In the genomic region with DNA sequence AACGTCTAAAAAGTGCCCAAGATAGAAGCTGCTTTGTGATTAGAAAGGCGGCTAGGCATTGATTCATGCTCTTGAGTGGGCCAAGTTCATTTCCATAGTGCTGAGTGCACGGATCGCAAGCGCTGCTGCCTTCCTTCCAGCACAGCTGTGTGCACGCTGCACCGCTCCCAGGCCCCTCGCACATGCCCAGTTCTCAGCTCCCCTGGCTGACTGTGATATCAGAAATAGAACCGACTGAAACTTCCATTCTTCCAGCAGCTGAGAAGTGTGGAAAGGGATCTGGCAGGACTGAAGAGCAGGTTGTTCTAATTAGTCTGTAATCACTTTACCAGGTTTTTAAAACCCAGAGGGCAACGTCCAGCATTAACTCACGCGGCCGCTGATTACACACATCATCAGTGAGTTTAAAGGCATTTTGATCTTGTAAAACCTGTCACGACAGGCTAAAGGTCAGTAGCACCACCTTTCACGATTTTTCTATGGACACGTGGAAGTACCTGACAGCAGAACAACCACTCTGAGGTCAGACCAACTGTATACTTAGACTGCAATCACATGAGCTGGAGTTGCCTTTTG, we compare ENCODE assay signal across 8 mouse cellular contexts.
DNase-seq lines count a peak whose midpoint lies in the region; ATAC-seq and TF ChIP-seq lines count a peak whose summit lies in the region.

No protein-coding gene starts in this region.

- no peak overlapping the region for H3K9ac ChIP-seq in midbrain, embryonic 14.5 days (replicated peaks; ENCODE audit: low read length)
- H3K9ac ChIP-seq in midbrain, embryonic 11.5 days (ENCODE audit: low read length) = no peak overlapping the region
- peak overlapping the region; percentile 38; the same call in 1 of the 2 replicates for H3K9ac ChIP-seq in intestine, postnatal 0 days (ENCODE audit: low read depth, low read length)

- H3K9me3 ChIP-seq in midbrain, embryonic 14.5 days (ENCODE audit: control insufficient read depth, low read length) = no peaks in the 10 kb centered on the region
- no peaks in the 10 kb centered on the region for H3K9me3 ChIP-seq in midbrain, embryonic 11.5 days (ENCODE audit: control insufficient read depth, low read length)
- no peaks in the 10 kb centered on the region for H3K9me3 ChIP-seq in intestine, postnatal 0 days (ENCODE audit: control insufficient read depth)

- TF ChIP-seq POLR2A in small intestine, adult 2 months (IDR thresholded peaks at IDR 0.05; ENCODE audit: low read depth, low read length) = no peak

- no peak for TF ChIP-seq CTCF in intestine, postnatal 0 days (IDR thresholded peaks at IDR 0.05; ENCODE audit: low read depth)
- no peak for TF ChIP-seq CTCF in small intestine, adult 2 months (IDR thresholded peaks at IDR 0.05; ENCODE audit: extremely low read depth, insufficient read length, insufficient replicate concordance, low read depth, low read length)

- no peak overlapping the region for H3K4me3 ChIP-seq in midbrain, embryonic 14.5 days (replicated peaks; ENCODE audit: low read depth, low read length)
- H3K4me3 ChIP-seq in midbrain, embryonic 11.5 days (ENCODE audit: low read depth, low read length) = no peak overlapping the region
- H3K4me3 ChIP-seq in intestine, postnatal 0 days (ENCODE audit: low read depth, low read length) = no peak overlapping the region
- peak overlapping the region; percentile 35 for H3K4me3 ChIP-seq in small intestine, adult 2 months (ENCODE audit: low read depth, low read length)

- H3K4me2 ChIP-seq in midbrain, embryonic 14.5 days (ENCODE audit: low read length) = no peak overlapping the region
- H3K4me2 ChIP-seq in midbrain, embryonic 11.5 days = no peak overlapping the region
- peak overlapping the region; percentile 31 for H3K4me2 ChIP-seq in intestine, postnatal 0 days (replicated peaks; ENCODE audit: low read depth)

- H3K4me1 ChIP-seq in midbrain, embryonic 14.5 days (ENCODE audit: control insufficient read depth, insufficient read depth, low read length) = peaks cover 12% of the 10 kb centered on the region
- H3K4me1 ChIP-seq in midbrain, embryonic 11.5 days (ENCODE audit: control insufficient read depth, insufficient read depth, low read length) = peaks cover 6% of the 10 kb centered on the region; the same call in 1 of the 2 replicates
- H3K4me1 ChIP-seq in intestine, postnatal 0 days (replicated peaks; ENCODE audit: control insufficient read depth, insufficient read depth, low read length) = peaks cover 16% of the 10 kb centered on the region; the same call in 1 of the 2 replicates
- peaks cover 48% of the 10 kb centered on the region for H3K4me1 ChIP-seq in small intestine, adult 2 months (ENCODE audit: control insufficient read depth, insufficient read depth, insufficient read length, low read length)

- no peak for ATAC-seq in midbrain, embryonic 14.5 days (ENCODE audit: low FRiP score, low TSS enrichment)
- no peak for ATAC-seq in midbrain, embryonic 11.5 days (ENCODE audit: low FRiP score)
- peak; percentile 90 for ATAC-seq in intestine, postnatal 0 days
- ATAC-seq in megakaryocyte-erythroid progenitor cell, adult 5-6 weeks (replicated peaks; ENCODE audit: low FRiP score, low TSS enrichment, poor library complexity, severe bottlenecking) = no peak

- no peak overlapping the region for H3K27ac ChIP-seq in midbrain, embryonic 14.5 days (replicated peaks; ENCODE audit: low read depth, low read length)
- no peak overlapping the region for H3K27ac ChIP-seq in midbrain, embryonic 11.5 days (ENCODE audit: low read depth, low read length)
- peak overlapping the region; percentile 87 for H3K27ac ChIP-seq in intestine, postnatal 0 days (ENCODE audit: low read depth, low read length)
- peak overlapping the region; percentile 98 for H3K27ac ChIP-seq in small intestine, adult 2 months (ENCODE audit: insufficient read depth, low read depth, low read length)

- 65% methylated on average over 16 of the region's 16 CpGs for WGBS in midbrain, embryonic 14.5 days
- 82% methylated on average over 16 of the region's 16 CpGs for WGBS in midbrain, embryonic 11.5 days
- 23% methylated on average over 16 of the region's 16 CpGs for WGBS in intestine, postnatal 0 days
- 19% methylated on average over 16 of the region's 16 CpGs for WGBS in small intestine, adult 2 months

- no peaks in the 10 kb centered on the region for H3K36me3 ChIP-seq in midbrain, embryonic 14.5 days (ENCODE audit: control insufficient read depth, insufficient read depth, low read length)
- no peaks in the 10 kb centered on the region for H3K36me3 ChIP-seq in midbrain, embryonic 11.5 days (ENCODE audit: control insufficient read depth, insufficient read depth, low read length)
- H3K36me3 ChIP-seq in intestine, postnatal 0 days (ENCODE audit: control insufficient read depth, insufficient read depth) = no peaks in the 10 kb centered on the region
- no peaks in the 10 kb centered on the region for H3K36me3 ChIP-seq in small intestine, adult 2 months (ENCODE audit: control insufficient read depth, insufficient read depth, low read length)

- DNase-seq in midbrain, embryonic 14.5 days = peak; percentile 58
- no peak for DNase-seq in midbrain, embryonic 11.5 days (ENCODE audit: low spot score, missing footprints)
- peak; percentile 31 to 44 for DNase-seq in gastrocnemius, postnatal 36 days
- peak; percentile 17 for DNase-seq in left cerebral cortex, postnatal 4 days
- DNase-seq in spleen, adult 18-20 months = no peak

- H3K27me3 ChIP-seq in midbrain, embryonic 14.5 days (ENCODE audit: control insufficient read depth, insufficient read depth, low read length) = no peaks in the 10 kb centered on the region
- no peaks in the 10 kb centered on the region for H3K27me3 ChIP-seq in midbrain, embryonic 11.5 days (ENCODE audit: control insufficient read depth, insufficient read depth, low read length)
- no peaks in the 10 kb centered on the region for H3K27me3 ChIP-seq in intestine, postnatal 0 days (replicated peaks; ENCODE audit: control insufficient read depth, insufficient read depth, low read length)
- no peaks in the 10 kb centered on the region for H3K27me3 ChIP-seq in small intestine, adult 2 months (ENCODE audit: control insufficient read depth, insufficient read depth, low read length)

- intact Hi-C loops in gastrocnemius, postnatal 36 days (cut with DNase I) = no loop called here
- intact Hi-C loops in left cerebral cortex, postnatal 4 days (cut with DNase I) = no loop called here

Comparison
In these comparisons a context has a peak if more than half of its experiments do, and no peak if none do; other contexts are left out.
1. DNase-seq: peak in midbrain, embryonic 14.5 days (single experiment), gastrocnemius, postnatal 36 days (2 of 2) and left cerebral cortex, postnatal 4 days (single experiment); none in midbrain, embryonic 11.5 days (single experiment) and spleen, adult 18-20 months (0 of 2).
2. H3K27ac ChIP-seq: peak in intestine, postnatal 0 days (single experiment) and small intestine, adult 2 months (single experiment); none in midbrain, embryonic 14.5 days (single experiment) and midbrain, embryonic 11.5 days (single experiment).